Mouse (Mus musculus) induced T-regulatory cell, adult 2 months (primary cell): Measurements from ENCODE around the gene Catsperg1.
"Not testable (repeated sequence)": the region's sequence is repeated elsewhere in the genome, so short reads cannot be mapped to it uniquely, and the experiment has no call there.

Experiments used
- DNase-seq: peaks from one replicate; pipeline ENCODE4 v3.0.0-alpha.2; 2012; ENCODE audit warnings: low read depth

Catsperg1 gene

DNA sequence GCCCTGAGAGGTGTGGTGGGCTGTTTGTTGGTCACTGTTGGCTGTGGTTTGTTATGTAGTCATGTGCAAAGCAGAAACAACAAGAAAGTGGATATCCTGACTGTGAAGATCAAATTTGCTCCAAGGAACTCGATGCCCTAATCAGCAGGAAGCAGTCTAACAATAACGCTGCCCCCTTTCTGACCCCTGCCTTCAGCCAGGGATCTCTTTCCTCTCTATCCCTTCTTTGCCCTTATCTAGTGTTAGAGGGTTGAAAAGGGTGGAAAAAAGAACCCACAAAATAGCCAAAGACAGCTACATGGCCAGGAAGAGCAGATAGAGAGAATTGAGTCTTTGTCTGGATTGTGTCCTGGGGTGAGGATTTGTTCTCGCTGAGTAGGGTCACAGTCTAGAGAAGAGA, 16.7 kb upstream of the Catsperg1 start:
- no peak for DNase-seq

GRCm38 (mm10) chr7:29228202-29228601, 14.4 kb upstream of the Catsperg1 start:
- no peak for DNase-seq

DNA sequence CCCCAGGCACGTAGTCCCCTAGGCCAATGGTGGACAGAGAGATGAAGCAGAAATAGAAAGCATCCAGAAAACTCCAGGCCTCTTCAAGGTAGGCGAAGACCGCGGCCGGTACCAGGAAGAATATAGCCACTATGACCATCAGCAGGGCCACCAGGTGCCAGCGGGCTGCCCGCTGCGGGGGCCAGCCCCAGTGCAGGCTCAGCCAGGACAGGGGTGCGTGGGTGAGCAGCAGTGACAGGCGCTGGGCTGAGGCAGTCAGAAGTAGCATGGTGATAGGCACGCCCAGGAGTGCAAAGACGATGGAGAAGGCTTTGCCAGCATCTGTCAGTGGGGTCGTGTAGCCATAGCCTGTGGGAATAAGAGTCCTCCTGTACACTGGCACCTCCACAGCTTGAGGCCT, 11.7 kb upstream of the Catsperg1 start:
- no peak for DNase-seq

DNA sequence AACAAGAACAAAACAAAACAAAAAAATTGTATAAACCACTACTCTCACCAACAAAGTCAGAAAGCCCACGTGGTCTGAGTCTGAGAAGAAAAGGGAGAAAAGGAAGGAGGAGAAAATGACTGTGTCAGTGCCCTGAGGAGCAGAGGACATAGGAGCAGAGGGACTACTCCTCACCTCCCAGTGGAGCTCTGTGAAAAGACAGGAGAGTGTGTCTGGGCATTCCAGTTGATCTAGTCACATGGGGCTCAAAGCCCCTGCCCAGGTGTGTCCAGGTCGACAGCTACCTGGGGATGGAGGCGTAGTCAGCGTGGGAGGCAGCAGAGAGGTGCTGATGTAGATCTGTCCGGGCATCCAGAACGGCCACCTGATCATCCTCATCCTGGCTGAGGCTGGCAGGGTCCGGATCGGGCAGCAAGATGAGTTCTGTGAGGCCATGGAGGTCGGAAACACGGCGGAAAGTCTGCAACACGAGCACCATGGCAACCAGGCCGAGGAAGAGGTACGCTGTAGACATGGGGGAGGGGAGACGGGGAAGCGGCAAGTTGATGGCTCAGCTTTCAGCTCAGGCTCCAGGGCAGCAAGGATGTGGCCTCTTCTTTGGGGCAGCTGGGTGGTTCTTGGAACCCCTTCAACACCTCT, 11.0 kb upstream of the Catsperg1 start:
- peak; percentile 56 for DNase-seq

DNA sequence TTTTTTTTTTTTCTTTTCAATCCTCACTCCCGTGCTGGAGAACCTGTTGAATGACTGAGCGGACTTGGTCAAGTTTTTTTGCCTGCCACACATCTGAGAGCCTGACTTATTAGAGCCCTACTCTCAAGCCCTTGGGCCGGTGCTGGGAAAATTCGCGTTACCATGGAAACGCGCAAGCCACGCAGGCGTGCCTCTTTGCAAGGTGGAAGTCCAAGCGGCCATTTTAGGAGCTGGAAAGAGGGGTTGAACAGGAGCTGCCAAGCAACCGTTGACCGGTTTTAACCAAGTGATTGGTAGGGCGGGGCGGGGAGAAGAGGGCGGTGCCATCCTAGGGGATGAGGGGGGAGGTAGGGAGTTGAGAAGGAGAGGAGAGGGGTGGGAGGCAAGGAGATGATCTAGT, 1.0 kb upstream of the Catsperg1 start:
- no peak for DNase-seq

DNA sequence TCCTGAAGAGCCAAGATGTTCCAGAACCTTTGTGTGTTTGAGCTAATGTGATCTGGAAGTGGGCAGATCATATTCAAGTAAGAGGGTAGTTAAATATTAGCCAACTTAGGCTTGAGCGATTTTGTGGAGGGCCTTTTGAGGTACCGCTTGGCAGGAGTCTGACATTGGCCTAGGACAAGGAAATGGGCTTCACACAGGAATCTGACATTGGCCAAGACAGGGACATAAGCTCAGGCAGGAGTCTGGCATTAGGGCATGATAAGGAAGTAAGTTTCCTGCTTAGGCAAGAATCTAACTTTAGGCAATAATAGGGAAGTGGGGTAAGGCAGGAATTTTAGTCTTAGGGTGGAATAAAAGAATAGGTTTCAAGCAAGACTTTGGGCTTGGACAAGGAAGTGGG, 401 bp upstream of the Catsperg1 start:
- no peak for DNase-seq

DNA sequence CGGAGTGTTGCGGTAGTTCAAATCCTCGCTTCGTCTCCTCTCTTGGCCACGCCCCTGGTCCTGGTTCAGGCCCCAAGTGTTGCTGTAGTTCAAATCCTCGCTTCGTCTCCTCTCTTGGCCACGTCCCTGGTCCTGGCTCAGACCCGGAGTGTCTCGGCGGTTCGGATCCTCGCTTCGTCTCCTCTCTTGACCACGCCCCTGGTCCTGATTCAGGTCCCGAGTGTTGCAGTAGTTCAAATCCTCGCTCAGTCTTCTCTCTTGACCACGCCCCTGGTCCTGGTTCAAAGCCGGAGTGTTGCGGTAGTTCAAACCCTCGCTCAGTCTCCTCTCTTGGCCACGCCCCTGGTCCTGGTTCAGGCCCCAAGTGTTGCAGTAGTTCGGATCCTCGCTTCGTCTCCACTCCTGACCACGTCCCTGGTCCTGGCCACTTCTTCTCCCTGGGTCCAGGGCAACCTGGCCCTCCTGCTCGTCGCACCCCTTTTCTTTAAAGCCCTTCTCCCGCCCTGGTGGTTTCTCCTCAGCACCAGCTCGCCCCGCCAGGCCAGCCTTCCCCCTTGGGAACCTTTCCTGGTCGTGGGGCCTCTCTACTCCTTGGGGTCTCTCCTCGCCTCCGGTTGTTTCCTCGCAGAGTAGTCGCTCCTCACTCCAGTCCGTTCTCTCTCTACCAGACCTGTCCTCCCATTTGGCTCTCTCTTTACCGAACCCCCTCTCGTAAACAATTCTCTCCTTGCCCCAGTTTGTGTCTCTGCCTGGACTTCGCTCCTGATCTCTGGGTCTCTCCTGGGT, 867 bp downstream of the Catsperg1 start:
- DNase-seq = not testable (repeated sequence)

DNA sequence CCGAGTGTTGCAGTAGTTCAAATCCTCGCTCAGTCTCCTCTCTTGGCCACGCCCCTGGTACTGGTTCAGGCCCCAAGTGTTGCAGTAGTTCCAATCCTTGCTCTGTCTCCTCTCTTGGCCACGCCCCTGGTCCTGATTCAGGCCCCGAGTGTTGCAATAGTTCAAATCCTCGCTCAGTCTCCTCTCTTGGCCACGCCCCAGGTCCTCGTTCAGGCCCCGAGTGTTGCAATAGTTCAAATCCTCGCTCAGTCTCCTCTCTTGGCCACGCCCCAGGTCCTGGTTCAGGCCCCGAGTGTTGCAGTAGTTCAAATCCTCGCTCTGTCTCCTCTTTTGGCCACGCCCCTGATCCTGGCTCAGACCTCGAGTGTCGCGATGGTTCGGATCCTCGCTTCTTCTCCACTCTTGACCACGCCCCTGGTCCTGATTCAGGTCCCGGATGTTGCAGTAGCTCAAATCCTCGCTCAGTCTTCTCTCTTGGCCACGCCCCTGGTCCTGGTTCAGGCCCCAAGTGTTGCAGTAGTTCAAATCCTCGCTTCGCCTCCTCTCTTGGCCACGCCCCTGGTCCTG, 1.6 kb downstream of the Catsperg1 start:
- DNase-seq = no peak

GRCm38 (mm10) chr7:29211415-29212198, 2.2 kb downstream of the Catsperg1 start:
- DNase-seq = peak; percentile 94

DNA sequence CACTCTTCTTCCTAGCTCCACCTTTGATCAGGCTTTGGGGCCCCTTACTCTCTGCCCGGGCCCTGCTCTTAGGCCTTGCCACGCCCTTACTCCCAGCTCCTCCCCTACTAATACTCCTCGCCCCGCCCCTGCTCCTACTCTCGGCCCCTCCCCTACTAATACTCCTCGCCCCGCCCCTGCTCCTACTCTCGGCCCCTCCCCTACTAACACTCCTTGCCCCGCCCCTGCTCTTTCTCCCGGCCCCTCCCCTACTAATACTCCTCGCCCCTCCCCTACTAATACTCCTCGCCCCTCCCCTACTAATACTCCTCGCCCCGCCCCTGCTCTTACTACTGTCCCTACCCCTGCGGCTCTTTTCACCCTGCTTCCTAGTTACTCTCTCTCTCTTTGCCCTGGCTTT, 2.8 kb downstream of the Catsperg1 start:
- DNase-seq = not testable (repeated sequence)

GRCm38 (mm10) chr7:29202577-29202976, 11.3 kb downstream of the Catsperg1 start:
- no peak for DNase-seq

DNA sequence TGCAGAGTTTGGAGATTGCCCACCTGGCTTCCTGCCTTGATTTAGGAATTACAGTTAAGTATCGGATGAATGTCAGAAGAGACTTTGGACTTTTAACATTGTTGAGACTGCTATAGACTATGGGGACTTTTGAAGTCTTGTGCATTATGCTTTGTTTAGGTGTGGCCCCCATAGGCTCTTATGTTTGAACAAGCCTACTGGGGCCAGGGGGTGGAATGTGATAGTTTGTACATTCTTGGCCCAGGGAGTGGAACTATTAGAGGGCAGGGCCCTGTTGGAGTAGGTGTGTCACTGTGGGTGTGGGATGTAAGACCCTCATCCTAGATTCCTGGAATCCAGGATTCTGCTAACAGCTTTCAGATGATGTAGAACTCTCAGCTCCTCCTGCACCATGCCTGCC, 19.6 kb downstream of the Catsperg1 start:
- DNase-seq = not testable (repeated sequence)

DNA sequence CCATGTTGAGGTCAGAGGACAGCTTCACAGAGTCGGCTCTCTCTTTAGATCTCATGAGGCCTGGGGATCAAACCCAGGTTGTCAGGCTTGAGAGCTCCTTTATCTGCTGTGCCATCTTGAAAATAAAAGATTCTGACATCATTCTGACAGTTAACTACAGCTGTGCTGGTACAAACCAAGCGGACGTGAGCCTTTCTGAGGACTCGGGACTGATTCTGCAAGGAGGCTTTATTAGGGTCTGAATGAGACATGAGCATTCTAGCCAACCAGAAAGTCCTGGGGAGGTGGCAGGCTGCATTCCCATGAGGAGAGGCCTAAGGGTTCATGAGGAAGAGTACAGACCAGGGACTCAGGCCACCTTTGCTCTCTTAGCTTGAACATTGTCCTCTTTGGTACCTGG, 32.5 kb downstream of the Catsperg1 start:
- DNase-seq = not testable (repeated sequence)

DNA sequence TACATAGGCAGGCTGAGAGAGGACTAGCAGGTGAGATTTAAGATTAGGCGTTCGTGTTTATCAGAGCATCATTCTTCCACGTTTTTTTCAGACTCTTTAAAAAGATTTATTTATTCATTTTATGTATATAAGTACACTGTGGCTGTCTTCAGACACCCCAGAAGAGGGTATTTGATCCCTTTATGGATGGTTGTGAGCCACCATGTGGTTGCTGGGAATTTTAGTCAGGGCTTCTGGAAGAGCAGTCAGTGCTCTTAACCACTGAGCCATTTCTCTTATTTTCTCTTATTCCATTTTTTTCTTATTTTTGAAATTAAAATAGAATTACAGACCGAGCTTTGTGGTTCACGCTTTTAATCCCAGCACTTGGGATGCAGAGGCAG, 33.0 kb downstream of the Catsperg1 start:
- no peak for DNase-seq

DNA sequence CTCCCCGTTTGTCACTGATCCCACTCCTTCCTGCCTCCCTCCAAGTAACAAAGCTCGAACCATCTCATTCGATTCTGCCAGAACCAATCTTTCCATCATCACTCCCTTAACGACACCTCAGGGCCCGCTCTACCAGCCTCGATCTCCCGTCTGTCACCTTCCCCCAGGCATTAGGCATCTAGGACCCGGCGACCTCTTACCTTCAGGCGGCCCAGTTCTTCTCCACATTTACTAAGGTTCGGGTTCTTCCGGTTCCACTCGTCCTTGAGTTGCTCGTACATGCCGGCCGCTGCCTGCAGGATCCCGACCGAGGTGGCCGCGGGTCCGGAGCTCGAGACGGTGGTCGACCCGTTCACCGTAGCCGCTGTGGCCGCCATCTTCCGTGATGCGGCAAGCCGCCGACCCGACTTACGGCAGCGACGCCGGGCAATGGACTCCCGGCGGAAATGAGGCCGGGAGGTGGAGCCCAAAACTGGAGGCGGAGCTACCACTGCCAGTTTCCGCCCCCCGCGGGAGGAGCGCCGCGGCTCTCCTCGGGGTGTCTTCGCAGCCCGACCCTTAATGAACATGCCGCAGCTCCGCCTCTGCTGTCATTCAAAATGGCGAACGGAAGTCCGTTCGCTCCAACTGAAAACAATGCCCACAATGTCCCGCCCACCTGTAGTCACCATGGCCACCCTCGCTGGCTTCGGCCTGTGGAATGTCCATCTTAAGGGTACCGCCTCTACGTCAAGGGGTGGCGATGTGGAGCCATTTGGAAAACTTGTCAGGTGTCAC, 33.6 kb downstream of the Catsperg1 start, which contains the start of gene Psmd8:
Psmd8 (minus strand) TSS at position 625 of the 777 bp plus-strand sequence.
- peak; percentile 98 for DNase-seq

DNA sequence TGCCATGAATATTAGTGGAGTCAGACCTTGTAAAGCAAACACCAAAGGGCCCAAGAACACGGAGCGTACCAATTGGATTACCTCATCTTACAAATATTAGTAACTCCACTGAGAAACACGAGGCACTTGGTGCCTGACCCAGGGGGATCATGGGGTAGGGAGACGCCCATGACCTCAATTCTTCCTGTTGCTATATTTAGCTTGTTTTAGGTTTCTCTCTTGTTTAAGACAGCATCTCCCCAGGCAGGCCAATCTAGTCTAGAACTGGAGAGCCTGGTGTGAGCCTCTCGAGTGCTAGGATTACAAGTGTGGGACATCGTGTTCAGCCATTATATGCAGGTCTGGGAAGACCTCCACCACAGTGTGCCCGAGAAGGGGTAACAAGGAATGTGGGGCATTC, 34.5 kb downstream of the Catsperg1 start:
- DNase-seq = peak; percentile 75

DNA sequence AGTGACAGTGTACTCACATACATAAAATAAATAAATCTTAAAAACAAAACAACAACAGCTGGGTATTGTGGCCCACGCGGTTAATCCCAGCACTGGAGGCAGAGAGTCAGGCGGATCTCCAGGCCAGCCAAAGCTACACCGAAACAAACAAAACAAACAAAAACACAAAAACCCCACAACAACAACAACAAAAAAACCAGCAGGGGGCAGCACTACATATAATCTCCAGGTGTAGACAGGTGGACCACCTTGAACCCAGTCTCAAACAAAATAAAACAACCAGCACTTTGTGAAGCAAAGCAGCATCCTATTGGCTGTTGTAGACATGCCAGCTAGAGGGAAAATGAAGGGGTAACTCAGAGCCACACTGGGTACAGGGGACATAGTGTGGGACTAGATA, 35.7 kb downstream of the Catsperg1 start:
- peak; percentile 71 for DNase-seq

DNA sequence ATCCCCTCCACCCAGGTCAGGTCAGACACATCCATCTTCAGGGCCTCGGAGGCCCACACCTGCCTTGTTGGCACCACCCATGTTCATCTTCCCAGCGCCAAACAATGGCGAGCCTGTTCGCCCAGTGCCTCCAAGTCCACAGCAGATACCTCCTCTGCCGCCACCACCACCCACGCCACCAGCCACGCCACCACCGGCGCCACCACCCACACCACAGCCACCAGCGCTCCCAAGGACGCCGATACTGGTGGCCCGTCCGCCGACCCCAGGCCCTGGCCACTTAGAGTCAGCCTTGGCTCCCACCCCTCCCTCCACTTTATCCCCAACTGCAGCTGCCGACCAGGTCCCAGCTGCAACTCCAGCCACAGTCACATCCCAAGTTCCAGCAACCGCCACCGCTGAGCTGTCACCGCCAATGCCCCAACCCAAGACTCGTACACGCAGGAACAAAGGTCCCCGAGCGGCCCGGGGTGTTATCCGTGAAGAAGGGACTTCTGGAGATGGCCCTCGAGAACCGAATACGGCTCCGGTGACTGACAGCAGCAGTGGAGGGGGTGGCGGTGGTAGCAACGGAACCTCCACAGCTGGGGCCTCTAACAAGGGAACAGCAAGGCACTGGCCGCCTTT, 41.3 kb downstream of the Catsperg1 start:
- no peak for DNase-seq

DNA sequence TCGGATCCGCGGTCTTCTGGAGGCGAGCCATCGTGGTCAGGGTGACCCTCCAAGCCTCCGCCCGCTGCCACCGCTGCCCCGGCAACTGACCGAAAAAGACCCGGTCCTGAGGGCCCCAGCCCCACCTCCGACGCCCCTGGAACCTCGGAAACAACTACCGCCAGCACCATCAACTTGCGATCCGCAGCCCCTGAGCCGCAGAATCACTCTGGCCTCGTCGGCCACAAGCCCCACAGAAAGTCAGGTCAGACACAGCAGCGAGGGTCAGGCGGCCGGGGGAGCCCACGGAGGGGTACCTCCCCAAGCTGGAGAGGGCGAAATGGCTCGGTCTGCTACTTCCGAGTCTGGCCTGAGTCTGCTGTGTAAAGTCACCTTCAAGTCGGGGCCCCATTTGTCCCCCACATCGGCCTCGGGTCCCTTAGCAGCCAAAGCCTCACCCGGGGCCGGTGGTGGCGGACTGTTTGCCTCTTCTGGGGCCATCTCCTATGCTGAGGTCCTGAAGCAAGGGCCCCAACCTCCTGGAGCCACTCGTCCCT, 42.2 kb downstream of the Catsperg1 start:
- no peak for DNase-seq

DNA sequence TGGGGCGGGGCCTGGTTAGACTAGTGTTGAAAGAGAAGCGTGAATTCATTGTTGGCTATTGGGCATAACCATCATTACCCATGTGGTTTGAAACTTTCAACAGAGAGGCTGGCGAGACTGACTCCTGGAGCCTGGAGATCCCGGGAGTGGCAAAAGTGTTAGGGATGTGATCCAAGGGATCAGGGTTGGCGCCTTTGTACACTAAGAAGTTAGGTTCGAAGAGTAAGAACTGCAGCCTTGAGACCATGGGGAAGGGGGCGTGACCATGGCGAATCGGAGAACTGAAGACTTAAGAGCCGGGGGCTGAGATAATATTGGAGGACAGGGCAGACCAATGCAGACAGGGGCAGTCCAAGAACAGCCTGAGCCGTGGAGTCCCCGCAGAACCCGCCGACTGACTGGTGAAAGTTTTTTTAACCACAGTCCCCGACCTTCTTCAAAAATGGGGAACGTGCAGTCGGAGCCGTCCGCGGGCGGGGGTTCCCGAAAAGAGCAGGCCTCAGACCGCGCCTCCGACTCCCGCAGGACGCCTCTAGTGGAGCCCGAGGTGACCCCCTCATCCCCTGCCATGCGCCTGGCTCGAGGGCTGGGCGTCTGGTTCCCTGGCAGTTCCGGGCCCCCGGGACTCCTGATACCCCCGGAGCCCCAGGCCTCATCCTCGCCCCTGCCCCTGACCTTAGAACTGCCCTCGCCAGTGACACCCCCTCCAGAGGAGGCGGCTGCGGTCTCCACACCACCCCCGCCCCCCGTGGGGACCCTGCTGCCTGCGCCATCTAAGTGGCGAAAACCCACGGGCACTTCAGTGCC, 42.9 kb downstream of the Catsperg1 start:
- peak; percentile 61 for DNase-seq
